Mouse (Mus musculus): ENCODE data around the gene Irf7.

GRCm38 (mm10) chr7:141304537-141304936 is 38.3 kb upstream of the Irf7 start:
- no peak for TF ChIP-seq CTCF (IDR thresholded peaks at IDR 0.05; ENCODE audit: control insufficient read depth, insufficient read depth, low read length)
- no peak for TF ChIP-seq POLR2A (IDR thresholded peaks at IDR 0.05; ENCODE audit: borderline replicate concordance, control insufficient read depth, low read depth, low read length)

All from bone marrow, adult 2 months (tissue).